Mouse (Mus musculus): ENCODE results near the gene Exoc6. TPM values are rescaled to one million over a fixed set of nuclear protein-coding genes. Genes with fewer than 3 reads are reported as not detected.

The Exoc6 gene
- polyA plus RNA-seq, 1 experiment = 20.3 TPM

- H3K4me1 ChIP-seq (ENCODE audit: control insufficient read depth, insufficient read depth, low read length) = no peaks in the 10 kb centered on the region; the same call in 1 of the 2 replicates
- no peak for TF ChIP-seq CTCF (IDR thresholded peaks at IDR 0.05; ENCODE audit: extremely low read depth, insufficient read depth, low read length)
- TF ChIP-seq POLR2A (IDR thresholded peaks at IDR 0.05; ENCODE audit: extremely low read depth, insufficient read depth, low read length) = no peak
- no peak overlapping the region for H3K27ac ChIP-seq (ENCODE audit: insufficient read depth, low read length)
- H3K4me3 ChIP-seq (ENCODE audit: insufficient read depth, low read length) = no peak overlapping the region
These were observed 17.0 kb upstream of the Exoc6 start for GRCm38 (mm10) chr19:37533196-37533595.

GRCm38 (mm10) chr19:37534737-37535365 lies 15.4 kb upstream of the Exoc6 start:
- Histone ChIP-seq H3K4me1 (ENCODE audit: control insufficient read depth, insufficient read depth, low read length) (no peaks in the 10 kb centered on the region; the same call in 1 of the 2 replicates), H3K4me3 (ENCODE audit: insufficient read depth, low read length) (no peak overlapping the region), H3K27ac (ENCODE audit: insufficient read depth, low read length) (no peak overlapping the region)
- TF ChIP-seq CTCF (IDR thresholded peaks at IDR 0.05; ENCODE audit: extremely low read depth, insufficient read depth, low read length) (no peak), POLR2A (IDR thresholded peaks at IDR 0.05; ENCODE audit: extremely low read depth, insufficient read depth, low read length) (no peak)

GRCm38 (mm10) chr19:37536426-37536825 lies 13.8 kb upstream of the Exoc6 start:
- H3K4me1 ChIP-seq (ENCODE audit: control insufficient read depth, insufficient read depth, low read length) = no peaks in the 10 kb centered on the region; the same call in 1 of the 2 replicates
- no peak overlapping the region for H3K4me3 ChIP-seq (ENCODE audit: insufficient read depth, low read length)
- TF ChIP-seq CTCF (IDR thresholded peaks at IDR 0.05; ENCODE audit: extremely low read depth, insufficient read depth, low read length) = no peak
- TF ChIP-seq POLR2A (IDR thresholded peaks at IDR 0.05; ENCODE audit: extremely low read depth, insufficient read depth, low read length) = no peak
- H3K27ac ChIP-seq (ENCODE audit: insufficient read depth, low read length) = no peak overlapping the region

- Histone ChIP-seq H3K4me3 (ENCODE audit: insufficient read depth, low read length) (no peak overlapping the region), H3K4me1 (ENCODE audit: control insufficient read depth, insufficient read depth, low read length) (no peaks in the 10 kb centered on the region), H3K27ac (ENCODE audit: insufficient read depth, low read length) (no peak overlapping the region)
- TF ChIP-seq CTCF (IDR thresholded peaks at IDR 0.05; ENCODE audit: extremely low read depth, insufficient read depth, low read length) (no peak), POLR2A (IDR thresholded peaks at IDR 0.05; ENCODE audit: extremely low read depth, insufficient read depth, low read length) (no peak)
These were observed 12.5 kb upstream of the Exoc6 start for GRCm38 (mm10) chr19:37537717-37538116.

- no peak for TF ChIP-seq CTCF (IDR thresholded peaks at IDR 0.05; ENCODE audit: extremely low read depth, insufficient read depth, low read length)
- TF ChIP-seq POLR2A (IDR thresholded peaks at IDR 0.05; ENCODE audit: extremely low read depth, insufficient read depth, low read length) = no peak
- H3K27ac ChIP-seq (ENCODE audit: insufficient read depth, low read length) = no peak overlapping the region
- H3K4me1 ChIP-seq (ENCODE audit: control insufficient read depth, insufficient read depth, low read length) = no peaks in the 10 kb centered on the region
- H3K4me3 ChIP-seq (ENCODE audit: insufficient read depth, low read length) = no peak overlapping the region
These were observed 10.0 kb upstream of the Exoc6 start for GRCm38 (mm10) chr19:37540201-37540600.

- Histone ChIP-seq H3K4me1 (ENCODE audit: control insufficient read depth, insufficient read depth, low read length) (no peaks in the 10 kb centered on the region), H3K4me3 (ENCODE audit: insufficient read depth, low read length) (no peak overlapping the region), H3K27ac (ENCODE audit: insufficient read depth, low read length) (peak overlapping the region; percentile 78)
- TF ChIP-seq POLR2A (IDR thresholded peaks at IDR 0.05; ENCODE audit: extremely low read depth, insufficient read depth, low read length) (no peak), CTCF (IDR thresholded peaks at IDR 0.05; ENCODE audit: extremely low read depth, insufficient read depth, low read length) (peak; percentile 17; the same call in 1 of the 2 replicates)
These were observed 6.5 kb upstream of the Exoc6 start for GRCm38 (mm10) chr19:37543537-37544326.

GRCm38 (mm10) chr19:37544476-37544875 lies 5.7 kb upstream of the Exoc6 start:
- H3K27ac ChIP-seq (ENCODE audit: insufficient read depth, low read length) = no peak overlapping the region
- no peak overlapping the region for H3K4me3 ChIP-seq (ENCODE audit: insufficient read depth, low read length)
- no peaks in the 10 kb centered on the region for H3K4me1 ChIP-seq (ENCODE audit: control insufficient read depth, insufficient read depth, low read length)
- TF ChIP-seq POLR2A (IDR thresholded peaks at IDR 0.05; ENCODE audit: extremely low read depth, insufficient read depth, low read length) (no peak), CTCF (IDR thresholded peaks at IDR 0.05; ENCODE audit: extremely low read depth, insufficient read depth, low read length) (no peak)

- Histone ChIP-seq H3K4me3 (ENCODE audit: insufficient read depth, low read length) (no peak overlapping the region), H3K4me1 (ENCODE audit: control insufficient read depth, insufficient read depth, low read length) (no peaks in the 10 kb centered on the region), H3K27ac (ENCODE audit: insufficient read depth, low read length) (no peak overlapping the region)
- TF ChIP-seq CTCF (IDR thresholded peaks at IDR 0.05; ENCODE audit: extremely low read depth, insufficient read depth, low read length) = no peak
- no peak for TF ChIP-seq POLR2A (IDR thresholded peaks at IDR 0.05; ENCODE audit: extremely low read depth, insufficient read depth, low read length)
These were observed 5.0 kb upstream of the Exoc6 start for GRCm38 (mm10) chr19:37545231-37545630.

- H3K4me1 ChIP-seq (ENCODE audit: control insufficient read depth, insufficient read depth, low read length) = no peaks in the 10 kb centered on the region
- H3K27ac ChIP-seq (ENCODE audit: insufficient read depth, low read length) = no peak overlapping the region
- H3K4me3 ChIP-seq (ENCODE audit: insufficient read depth, low read length) = no peak overlapping the region
- TF ChIP-seq POLR2A (IDR thresholded peaks at IDR 0.05; ENCODE audit: extremely low read depth, insufficient read depth, low read length) = no peak
- no peak for TF ChIP-seq CTCF (IDR thresholded peaks at IDR 0.05; ENCODE audit: extremely low read depth, insufficient read depth, low read length)
These were observed 4.5 kb upstream of the Exoc6 start for GRCm38 (mm10) chr19:37545725-37546124.

GRCm38 (mm10) chr19:37546776-37547175 lies 3.4 kb upstream of the Exoc6 start:
- Histone ChIP-seq H3K4me1 (ENCODE audit: control insufficient read depth, insufficient read depth, low read length) (no peaks in the 10 kb centered on the region), H3K4me3 (ENCODE audit: insufficient read depth, low read length) (no peak overlapping the region), H3K27ac (ENCODE audit: insufficient read depth, low read length) (no peak overlapping the region)
- TF ChIP-seq POLR2A (IDR thresholded peaks at IDR 0.05; ENCODE audit: extremely low read depth, insufficient read depth, low read length) (no peak), CTCF (IDR thresholded peaks at IDR 0.05; ENCODE audit: extremely low read depth, insufficient read depth, low read length) (no peak)

Measured in cortical plate, adult 2 months (tissue).